Mouse (Mus musculus) thymus, postnatal 4 days (tissue): ENCODE results near the gene Vldlr.
A peak's percentile ranks its signal among the peaks of the same experiment; 100 is the strongest.

Experiments used
- DNase-seq: peaks from one replicate; pipeline ENCODE4 v3.0.0; 2021

Gene Vldlr

DNA sequence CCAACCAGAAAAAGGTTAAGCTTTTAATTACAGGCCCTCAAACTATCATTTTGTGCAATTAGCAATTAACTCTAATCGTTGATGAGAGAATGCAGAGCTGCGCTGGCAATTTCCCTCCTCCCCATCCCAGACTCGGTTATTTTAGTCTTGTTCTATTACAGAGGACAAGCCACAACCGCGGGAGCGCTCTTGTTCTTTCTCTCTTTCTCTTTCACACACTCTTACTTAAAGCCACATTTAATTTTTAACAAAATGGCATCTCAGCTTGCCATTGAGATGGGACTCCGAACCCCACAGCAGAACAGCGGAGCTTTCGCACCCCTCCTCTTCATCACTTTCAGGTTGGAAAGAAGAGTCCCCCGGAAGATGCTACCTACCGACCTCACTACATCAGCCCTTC lies at the start of gene Vldlr:
TSS of gene Vldlr (plus strand) at position 167 of the 400 bp plus-strand sequence.
- DNase-seq, result no peak

DNA sequence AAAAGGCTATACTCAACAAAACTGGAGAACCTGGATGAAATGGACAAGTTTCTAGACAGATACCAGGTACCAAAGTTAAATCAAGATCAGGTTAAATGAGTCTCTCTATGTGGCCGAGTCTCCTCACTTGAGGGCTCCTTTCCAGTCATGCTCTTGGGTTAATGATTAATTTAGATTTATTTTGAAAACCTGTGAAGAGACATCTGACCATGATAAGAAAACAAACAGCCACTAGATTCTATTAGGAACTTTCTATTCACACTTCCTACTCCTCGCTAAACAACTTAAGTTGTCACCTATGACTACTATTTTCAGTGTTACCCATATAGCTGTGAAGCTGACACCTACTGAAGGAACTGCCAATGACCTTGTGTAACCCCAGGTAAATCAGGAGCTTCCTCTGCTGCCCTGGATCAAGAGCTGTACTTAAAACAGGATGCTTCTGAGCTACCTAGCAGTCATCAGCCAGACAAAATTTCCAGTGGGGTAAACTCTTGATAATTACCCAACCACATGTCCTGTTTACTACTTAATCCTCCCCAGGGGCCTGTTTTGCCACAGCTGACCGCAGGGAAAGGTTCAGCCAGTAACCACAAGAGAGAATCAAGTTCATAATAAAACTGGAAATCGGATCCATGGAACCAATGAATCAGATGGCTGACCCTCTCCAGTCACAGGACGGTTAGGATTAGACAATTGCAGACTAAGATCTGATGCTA lies 48.5 kb upstream of the Vldlr start:
- DNase-seq, result no peak

DNA sequence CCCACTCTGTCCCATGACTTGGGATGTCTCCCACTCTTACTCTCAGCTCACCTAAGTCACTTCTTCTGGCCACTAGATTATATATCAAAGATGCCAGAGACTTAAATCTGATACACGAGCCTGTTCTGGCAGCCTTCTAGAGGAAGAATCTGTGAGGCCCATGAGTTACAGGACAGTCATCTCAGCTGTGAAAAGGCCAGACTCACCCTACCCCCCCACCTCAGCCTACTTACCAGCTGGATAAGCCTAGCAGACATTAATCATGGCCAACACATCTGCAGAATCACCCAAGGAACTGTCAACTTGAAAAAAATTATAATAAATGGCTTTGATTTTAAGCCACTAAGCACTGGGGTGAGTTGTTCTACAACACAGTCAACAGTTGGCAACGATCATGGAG lies 42.4 kb upstream of the Vldlr start:
- DNase-seq, result no peak

DNA sequence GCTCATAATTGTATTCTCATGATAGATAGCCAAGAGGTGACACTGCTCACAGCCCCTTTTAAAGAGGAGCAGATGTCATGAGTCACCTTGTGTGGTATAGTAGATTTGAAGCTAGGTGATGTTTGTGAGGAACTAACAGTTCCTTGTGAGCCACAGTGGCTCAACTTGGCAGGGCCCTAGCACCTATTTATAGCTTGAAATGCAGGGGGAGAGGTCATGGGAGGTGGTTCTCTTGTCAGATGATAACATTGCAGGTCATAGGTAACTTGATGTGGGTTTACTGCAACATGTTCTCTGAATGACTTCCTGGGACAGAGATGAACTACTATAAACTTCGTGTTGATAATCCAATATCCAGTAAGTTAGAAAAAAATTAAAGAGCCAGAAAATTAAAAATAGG lies 40.7 kb upstream of the Vldlr start:
- no peak for DNase-seq

DNA sequence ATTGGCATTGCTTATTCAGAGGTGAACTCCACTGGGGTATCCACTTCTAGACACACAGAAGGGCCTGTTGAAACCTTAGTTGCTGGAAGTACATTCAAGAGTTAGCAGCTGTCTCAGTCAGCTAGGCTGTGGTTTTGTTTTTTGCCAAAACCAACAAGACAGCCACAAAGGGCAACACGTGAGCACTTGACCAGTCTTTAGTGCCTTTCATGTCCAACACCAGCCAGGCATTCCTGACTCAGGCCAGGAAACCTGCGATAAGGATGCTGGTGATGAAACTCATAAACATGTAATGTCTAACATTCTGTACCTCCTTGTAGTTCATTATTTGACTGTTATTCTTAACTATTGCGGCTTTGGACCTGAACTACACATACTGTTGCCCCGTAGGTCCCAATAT lies 39.7 kb upstream of the Vldlr start:
- DNase-seq, result no peak

DNA sequence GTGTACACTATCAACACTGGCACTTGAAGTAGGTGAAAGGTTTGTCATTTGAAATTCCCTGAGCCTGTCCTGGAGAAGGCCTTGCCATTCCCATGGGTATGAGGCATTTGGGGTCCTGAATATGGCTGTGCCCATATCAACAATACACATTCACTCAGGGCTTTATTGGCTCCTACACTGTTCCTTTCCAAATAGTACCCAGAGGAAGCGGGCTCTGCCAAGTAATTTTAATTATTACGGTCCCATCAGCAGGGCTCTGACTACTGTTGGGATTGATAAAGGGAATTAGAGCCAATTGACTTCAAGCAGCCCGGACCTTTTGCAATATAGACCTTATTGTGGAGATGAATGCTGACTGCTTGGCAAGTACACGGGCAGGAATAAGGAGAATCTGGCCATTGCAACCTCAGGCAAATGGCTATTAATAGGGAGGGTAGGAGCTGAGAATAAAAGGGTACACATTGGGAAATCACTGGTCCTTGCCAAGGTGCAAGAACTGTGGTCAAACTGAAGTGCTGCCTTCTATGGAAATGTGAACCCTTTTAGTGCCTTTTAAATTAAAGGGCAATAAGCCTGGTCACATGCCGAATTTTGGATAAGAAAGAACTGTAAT lies 38.0 kb upstream of the Vldlr start:
- no peak for DNase-seq

DNA sequence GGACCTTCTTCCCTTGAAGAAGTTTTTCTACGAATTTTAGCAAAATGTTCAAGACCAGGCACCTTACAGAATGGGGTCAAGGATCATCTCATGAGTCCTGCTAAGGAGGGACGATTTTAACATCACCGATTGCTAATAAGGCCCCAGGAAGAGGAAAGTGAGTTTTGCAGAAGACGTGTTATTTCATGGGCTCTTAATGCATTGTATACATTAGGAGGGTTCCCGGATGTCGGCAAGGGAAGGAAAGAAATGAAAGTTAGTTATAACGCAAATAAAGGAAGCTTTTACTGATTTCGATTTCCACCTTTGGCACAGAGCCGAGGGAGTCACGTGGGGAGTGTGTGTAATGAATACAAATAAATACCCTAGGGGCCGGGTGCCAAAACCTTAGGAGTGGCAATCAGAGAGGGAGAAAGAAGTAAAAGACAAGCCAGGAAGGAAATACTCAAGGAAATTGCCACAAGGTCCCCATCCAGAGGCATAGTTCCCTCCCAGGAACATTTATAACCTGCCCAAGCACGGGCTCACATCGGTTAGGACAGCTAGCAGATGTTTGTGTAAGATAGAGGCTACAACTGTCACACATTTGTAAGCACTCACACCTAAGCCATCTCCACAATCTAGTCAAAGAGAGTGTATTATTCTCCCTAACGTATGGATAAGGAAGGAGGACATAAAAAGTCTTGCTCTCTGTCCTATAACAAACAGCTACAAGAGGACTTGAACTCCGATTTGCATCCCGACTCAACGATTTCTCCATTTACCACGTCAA lies 35.7 kb upstream of the Vldlr start:
- no peak for DNase-seq

DNA sequence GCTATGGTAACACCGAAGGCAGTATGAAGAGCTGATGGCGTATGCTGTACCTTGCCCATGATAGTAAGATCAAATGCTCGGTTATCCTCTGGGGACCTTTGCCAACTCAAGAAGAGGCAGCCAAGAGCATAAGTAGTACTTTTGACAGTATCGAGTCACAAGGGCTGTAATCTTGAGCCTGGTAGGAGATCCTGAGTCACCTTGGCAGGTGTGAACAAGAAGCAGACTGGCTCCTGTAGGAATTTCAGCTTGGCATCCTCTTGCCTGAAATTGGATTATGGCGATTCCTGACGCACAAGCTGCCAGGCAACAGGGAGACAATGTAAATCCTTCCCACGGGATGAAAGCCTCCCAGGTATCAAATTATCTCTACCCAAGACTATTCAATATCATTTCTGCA lies 32.8 kb upstream of the Vldlr start:
- no peak for DNase-seq

DNA sequence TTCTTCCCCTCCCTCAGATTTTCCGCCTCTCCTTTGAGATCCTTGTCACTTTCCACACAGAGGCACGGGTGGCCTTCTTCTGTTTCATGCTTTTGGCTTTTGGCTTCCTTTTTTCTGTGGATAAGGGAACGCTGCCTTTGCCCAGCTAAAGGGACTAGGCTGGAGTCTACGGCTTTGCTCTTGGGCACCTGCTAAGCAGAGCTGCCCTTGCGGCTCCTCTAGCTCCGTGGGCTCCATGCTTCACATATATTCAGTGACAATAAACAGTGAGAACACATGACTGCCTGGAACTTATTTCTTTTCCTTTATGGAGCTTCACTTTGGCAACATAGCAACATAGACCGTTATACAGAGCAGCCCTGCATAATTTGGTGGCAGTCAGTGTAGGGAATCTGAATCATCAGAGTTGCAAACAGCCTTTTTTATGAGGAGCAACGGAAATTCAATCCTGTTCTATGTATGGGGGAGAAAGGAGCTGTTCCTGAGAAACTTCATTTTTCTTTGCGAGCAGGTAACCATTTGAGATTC lies 12.5 kb upstream of the Vldlr start:
- DNase-seq, result no peak

DNA sequence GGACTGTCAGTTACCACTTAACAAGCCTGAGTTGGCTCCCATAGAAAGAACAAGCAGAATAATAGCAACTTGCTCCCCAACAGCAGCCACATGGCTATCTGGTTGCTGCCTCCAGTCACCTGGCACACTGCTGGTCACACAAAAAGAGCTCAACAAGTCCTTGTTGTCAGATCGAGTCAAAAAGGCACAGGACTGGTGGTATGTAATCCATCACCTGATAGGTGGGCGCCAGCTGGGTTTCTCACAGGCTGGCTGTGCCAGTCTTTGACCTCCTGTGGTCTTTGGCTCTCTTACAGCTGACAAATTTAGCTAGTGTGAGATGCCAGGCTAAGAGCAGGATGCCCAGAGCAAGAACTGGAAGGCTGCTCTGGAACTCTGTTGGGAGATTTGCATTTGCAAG lies 5.3 kb upstream of the Vldlr start:
- DNase-seq, result no peak

DNA sequence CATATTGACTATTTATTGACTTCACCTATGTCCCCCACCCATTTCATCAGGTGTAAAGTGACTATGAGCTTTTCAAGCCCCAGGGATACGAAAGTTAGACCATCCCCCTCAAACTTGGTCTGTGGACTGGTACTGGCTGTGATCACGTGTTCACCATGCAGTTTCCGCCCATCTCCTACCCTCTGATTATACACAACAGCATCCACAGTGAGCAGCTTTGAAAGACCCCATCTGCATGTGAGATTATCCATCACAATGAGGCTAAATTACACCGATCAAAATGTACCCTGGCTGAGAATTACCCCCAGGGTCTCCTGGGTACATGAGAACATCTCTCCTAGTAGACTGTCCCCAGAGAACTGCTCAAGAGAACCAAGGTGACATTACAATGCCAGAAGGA lies 688 bp upstream of the Vldlr start:
- DNase-seq, result no peak

DNA sequence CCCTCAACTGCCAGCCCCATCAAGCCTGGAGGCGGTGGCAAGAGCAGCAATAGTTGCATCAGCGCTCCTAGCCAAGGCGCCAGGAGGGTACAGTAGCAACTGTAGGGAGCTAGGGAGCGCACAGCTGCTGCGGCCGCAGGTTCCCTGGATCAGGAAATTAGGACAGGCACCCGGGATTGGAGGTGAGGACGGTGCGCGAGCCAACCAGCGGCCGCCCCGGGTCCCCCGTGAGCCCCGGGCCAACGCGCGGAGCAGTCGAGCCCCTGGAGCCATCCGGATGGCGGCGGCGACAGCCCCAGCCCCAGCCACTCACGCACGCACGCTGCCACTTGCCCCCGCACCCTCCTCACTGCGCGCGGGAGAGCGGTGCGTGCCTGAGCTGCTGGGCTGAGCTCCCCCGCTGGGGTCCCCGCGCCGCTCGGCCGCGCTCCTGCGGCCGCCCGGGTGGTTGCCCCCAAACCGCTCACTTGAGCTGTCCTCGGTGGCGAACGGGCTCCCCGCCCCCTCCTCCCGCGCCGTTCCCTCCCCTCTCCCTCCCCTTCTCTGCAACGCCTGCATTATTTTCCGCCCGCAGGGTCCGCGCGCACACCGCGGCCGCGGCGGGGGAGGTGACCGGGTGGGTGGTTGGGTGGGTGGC lies 601 bp downstream of the Vldlr start:
- peak; percentile 25 for DNase-seq

DNA sequence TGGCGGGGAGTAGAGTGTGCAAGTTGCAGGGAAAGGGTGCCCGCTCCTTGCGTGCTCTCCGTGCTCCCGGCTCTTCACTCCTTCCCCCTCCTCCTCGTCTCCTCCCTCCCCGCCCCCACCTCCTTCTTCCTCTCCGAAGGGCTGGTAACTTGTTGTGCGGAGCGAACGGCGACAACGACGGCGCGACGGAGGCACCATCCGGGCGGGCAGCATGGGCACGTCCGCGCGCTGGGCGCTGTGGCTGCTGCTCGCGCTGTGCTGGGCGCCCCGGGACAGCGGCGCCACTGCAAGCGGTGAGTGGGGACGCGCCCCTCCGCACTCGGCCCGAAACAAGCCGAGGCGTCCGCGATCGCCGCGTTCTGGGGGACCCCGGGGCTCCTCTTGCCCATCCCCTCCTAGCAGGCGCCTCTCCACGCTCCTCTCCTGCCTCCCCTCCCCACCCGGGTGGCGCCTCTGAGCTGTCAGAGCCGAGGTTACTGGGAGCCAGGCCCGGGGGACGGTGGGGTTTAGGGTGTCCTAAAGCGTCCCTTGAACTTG lies 1.2 kb downstream of the Vldlr start:
- DNase-seq, result peak; percentile 35

DNA sequence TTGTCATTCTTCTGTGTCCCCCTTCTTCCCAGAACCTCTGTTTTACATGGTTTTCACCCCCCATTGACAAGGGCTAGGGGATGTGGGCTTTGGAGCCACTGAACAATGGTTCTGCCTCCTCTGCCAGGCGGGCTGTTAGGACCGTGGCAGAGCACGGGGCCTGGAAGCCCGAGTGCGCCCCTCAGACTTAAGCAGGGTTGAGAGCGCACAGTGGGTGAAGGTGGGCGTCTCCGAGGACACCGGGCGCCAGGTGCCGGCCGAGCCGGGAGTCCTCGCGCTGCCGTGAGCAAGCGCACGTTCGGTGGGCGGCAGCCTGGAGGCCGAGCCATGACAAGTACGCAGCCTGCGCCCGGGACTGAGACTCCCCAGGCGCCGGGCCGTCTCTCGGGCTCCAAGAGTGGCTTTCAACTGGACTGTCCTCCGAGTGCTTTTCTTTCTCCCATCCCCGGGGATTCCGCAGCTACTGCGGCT lies 1.7 kb downstream of the Vldlr start:
- peak; percentile 29 for DNase-seq

DNA sequence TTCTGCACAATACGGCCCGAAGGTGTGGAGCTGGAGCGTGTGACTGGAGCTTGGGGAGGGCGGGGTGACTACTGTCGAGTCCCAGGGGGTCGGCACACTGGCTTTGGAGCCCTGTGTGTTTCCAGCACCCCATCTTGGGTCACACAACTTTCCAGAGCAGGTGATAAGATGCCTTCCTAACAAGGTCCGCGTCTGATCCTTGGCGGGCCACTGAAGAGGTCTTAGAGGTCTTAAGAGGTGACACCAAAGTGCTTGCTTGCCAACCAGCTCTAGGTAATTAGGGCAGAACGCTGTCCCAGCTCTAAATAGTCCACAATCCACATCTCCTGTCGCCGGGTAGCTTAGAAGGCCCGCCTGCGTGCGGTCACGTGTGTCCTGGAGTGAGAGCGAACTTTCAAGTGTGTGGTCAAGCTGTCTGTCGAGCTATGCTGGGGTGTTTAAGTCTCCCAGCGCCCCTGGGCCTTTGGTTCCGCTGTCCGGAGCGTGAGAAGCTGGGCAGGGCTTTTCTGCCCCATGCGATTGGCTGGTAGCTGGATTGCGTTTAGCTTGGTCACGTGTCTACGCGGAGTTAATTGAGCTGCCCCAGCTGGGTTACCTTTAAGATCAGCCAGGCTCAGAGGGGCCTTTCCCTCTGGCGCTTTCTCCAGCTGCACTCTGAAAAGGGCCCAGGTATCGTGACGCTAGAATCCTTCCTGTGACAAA lies 2.4 kb downstream of the Vldlr start:
- DNase-seq, result no peak

DNA sequence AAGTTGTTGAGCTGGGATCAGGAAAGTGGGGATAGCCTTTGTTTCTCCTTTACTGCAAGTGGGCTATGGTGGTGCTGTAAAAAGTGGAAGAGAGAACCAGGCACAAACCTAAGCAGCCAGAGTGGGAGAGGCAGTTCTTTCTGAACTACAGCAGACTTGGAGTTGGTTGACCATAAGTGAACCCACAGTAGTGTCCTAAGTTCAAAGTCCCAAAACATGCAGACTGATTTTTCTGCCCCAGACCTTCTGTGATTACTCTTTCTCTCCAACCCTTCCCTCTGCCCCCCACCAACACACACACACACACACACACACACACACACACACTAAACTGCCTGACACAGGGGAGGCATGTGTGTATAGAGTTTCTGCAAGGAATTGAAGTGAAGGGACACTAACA lies 3.3 kb downstream of the Vldlr start:
- no peak for DNase-seq

DNA sequence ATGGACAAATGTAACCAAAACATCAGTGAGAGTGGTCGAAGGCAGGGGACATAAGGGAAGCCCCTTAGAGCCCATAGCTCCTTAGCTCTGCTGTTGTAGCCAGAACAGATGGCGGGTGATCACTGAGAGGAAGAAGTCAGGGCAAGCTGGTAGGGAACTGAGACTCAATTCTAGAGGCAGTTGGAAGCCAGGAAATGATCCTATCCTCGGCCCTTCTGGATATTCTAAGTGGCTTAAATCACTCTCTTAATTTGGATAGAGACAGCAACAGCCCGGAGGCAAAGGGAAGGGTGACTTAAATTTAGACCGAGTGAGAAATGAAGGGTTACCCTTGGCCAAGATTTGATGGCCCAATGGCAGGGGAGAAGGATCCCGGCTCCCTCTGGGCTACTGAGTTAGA lies 6.8 kb downstream of the Vldlr start:
- DNase-seq, result no peak

DNA sequence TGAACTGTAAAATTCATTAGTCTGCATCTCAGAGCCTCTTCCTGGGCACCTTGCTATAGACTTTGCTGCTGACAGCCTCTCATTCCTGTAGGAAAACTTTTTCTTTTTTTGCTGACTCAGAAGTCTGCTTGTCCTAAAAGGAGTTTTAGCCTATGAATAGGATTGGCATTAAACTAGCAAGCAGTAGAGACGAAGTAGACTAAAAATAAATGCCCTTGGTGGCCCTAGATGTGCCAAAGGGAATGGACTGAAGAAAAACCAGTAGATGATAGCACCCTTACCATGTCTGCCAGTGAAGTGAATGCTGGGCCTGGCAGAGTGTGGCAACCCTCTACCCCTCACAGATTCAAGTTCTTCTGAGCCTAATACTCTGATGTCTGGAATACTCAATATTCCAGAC lies 8.1 kb downstream of the Vldlr start:
- no peak for DNase-seq

DNA sequence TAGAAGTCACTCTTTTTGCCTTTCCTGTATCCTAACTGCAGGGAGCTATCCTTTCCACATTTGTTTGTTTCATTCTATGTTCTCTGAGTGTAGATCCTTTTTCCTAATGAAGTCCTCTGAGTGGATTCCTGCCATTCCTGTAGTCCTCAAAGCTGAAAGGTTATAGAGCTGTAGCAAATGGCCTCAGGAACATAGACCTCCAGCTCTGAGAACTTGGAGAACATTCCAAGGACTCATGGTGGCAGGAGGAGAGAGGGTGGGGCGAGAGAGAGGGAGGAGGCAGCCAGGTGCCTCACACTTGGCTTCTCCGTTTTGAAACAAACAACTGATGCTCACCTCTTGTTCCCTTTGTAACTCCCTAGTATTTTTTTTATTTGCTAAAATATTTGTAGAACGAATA lies 10.3 kb downstream of the Vldlr start:
- DNase-seq, result no peak

DNA sequence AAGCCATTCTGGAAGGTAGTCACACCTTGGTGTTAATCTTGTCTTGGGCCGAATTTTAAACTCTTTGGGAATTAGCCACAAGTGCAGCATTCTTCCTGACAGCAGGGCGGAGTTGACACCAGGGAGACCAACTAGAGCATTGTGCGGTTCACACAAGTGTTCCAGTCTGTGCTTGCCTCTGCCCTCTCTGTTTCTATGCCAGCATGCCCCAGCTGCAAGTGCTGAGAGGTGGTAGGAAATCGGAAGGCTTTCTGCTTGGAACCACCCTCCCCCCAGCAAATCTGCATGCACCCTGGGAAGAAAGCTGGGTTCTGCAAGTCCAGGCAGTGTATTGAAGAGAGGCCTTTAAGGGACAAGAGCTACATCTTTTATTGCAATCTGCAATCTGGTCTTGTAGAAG lies 10.8 kb downstream of the Vldlr start:
- no peak for DNase-seq

DNA sequence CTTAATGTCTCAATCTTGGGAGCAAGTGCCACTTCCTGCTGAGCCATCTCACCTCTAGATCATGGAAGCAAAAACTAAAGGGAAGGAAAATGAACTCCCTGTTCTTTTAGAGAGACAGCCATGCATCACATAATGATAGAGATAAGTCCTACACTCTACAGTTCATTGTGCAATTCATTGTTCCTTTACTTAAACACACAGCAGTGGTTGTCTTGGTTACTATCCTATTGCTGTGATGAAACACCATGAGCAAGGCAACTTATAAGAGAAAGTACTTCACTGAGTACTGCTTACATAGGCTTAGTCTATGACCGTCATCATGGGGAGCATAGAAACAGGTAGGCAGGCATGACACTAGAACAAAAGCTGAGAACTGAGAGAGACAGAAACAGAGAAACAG lies 12.0 kb downstream of the Vldlr start:
- no peak for DNase-seq

DNA sequence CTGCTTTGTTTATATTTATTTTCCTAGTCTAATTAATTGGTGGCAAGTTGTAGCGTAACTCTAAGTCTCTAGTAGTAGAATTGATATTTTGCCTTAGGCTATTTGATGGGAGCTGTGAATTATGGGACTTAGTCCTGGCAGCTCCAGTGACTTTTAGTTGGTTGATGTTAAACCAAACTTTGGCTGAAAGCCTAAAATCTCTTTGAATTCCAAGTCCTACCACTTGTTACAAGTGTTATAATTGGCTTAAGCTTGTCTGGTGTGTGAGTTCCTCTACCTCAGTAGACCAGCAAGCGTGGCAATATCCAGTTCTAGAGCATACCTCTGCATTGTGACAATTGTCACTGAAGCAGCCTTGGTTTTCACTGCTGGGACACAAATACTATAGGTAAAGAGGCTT lies 17.1 kb downstream of the Vldlr start:
- DNase-seq, result no peak
